Mouse (Mus musculus) kidney, adult 2 months (tissue): ENCODE measurements around the gene Nfasc. TPM values are rescaled to one million over a fixed set of nuclear protein-coding genes. Genes with fewer than 3 reads are reported as not detected.

Experiments used
- DNase-seq: peaks from one replicate; pipeline ENCODE4 v3.0.0; 2021
- H3K27ac ChIP-seq: fragments of 200-500 bp; 2 replicates; pipeline ENCODE4 v1.5.1; 2012; ENCODE audit warnings: low read depth, low read length, control low read depth, inconsistent platforms; ENCODE audit not compliant: insufficient read depth
- H3K27me3 ChIP-seq: fragments of 200-500 bp; replicated peaks from 2 replicates; pipeline ENCODE4 v1.6.1; 2012; ENCODE audit warnings: mild to moderate bottlenecking, moderate library complexity, low read length, inconsistent platforms; ENCODE audit not compliant: control insufficient read depth, insufficient read depth
- H3K36me3 ChIP-seq: fragments of 200-500 bp; 2 replicates; pipeline ENCODE4 v1.6.1; 2012; ENCODE audit warnings: mild to moderate bottlenecking, moderate library complexity, low read length, inconsistent platforms; ENCODE audit not compliant: control insufficient read depth, insufficient read depth
- H3K4me1 ChIP-seq: fragments of 200-500 bp; 2 replicates; pipeline ENCODE4 v1.6.1; 2011; ENCODE audit warnings: low read length; ENCODE audit not compliant: control insufficient read depth, insufficient read depth
- H3K4me3 ChIP-seq: fragments of 200-500 bp; 2 replicates; pipeline ENCODE4 v1.5.1; 2011; ENCODE audit warnings: mild to moderate bottlenecking, low read depth, low read length, control low read depth; ENCODE audit not compliant: insufficient read depth
- CTCF ChIP-seq: fragments of 200-500 bp; conservative IDR thresholded peaks from 2 replicates; pipeline ENCODE4 v1.5.1; 2011; ENCODE audit warnings: low read depth, mild to moderate bottlenecking, control low read depth, low read length, moderate library complexity, mixed read lengths; ENCODE audit not compliant: insufficient read depth, insufficient read length
- POLR2A ChIP-seq: fragments of 200-500 bp; IDR thresholded peaks from one replicate; pipeline ENCODE4 v1.6.1; 2011; ENCODE audit warnings: low read depth, low read length, control low read depth
- WGBS: fragments of 180-500 bp; shearing (Covaris S2); methylation state at CpG from one replicate; pipeline ENCODE4 v1.1.7; 2018; 5-methylcytosine and 5-hydroxymethylcytosine counted together
- polyA plus RNA-seq: library from polyadenylated mRNA; depleted of rRNA; stranded (reverse); fragments of >200 nt; gene quantifications from 2 replicates; pipeline ENCODE4 v1.2.3, GENCODE M21; 2012

Nfasc gene
- polyA plus RNA-seq, 1 experiment = 0.20 TPM

DNA sequence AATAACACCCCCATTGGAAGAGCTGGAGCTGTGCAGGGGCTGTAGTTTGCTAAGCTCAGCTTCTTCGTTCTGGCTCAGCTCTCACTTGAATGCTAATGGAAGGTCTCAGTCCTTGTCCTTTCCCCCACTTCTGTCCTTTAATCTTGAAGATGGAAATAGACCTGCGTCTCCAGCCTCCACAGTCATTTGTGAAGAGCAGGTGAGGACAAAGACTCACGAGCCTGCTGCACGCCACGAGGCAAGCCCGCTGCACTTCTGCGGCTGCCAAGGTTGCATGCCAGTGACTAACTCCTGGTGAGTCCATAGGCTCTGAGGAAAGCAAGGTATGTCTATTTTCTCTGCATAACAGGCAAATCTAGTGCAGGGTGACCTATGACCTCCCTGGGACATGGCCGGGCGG lies 88.4 kb downstream of the Nfasc start:
- 79% methylated on average over 9 of the region's 9 CpGs for WGBS
- Histone ChIP-seq H3K36me3 (no peaks in the 10 kb centered on the region), H3K27me3 (no peaks in the 10 kb centered on the region), H3K27ac (no peak overlapping the region), H3K4me1 (peaks cover 3% of the 10 kb centered on the region; the same call in 1 of the 2 replicates), H3K4me3 (no peak overlapping the region)
- DNase-seq = no peak
- TF ChIP-seq POLR2A = no peak
- no peak for TF ChIP-seq CTCF

GRCm38 (mm10) chr1:132650680-132651079 lies 90.9 kb downstream of the Nfasc start:
- Histone ChIP-seq H3K4me3 (no peak overlapping the region), H3K27me3 (no peaks in the 10 kb centered on the region), H3K36me3 (no peaks in the 10 kb centered on the region), H3K4me1 (peaks cover 5% of the 10 kb centered on the region; the same call in 1 of the 2 replicates), H3K27ac (no peak overlapping the region)
- no peak for TF ChIP-seq POLR2A
- TF ChIP-seq CTCF = no peak
- 79% methylated on average over 9 of the region's 9 CpGs for WGBS
- DNase-seq = no peak

DNA sequence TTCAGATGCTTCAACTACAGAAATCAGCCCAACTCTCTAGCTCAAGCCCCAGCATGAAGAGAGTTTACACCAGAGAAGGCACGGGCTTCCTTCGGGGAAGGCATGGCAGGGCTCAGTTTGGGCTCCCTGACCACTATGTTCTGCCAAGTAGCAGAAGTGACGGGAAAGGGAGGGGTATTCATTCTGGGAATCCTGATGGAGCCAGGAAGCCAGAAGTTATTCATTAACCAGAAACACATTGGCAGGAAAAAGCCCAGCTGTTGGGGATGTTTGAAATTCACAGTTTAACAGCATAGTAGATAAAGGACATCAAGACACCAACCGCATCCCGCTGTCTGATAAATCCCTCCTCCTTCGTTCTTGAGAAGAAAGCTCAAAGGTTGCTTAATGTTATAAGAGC lies 93.6 kb downstream of the Nfasc start:
- peak; percentile 80 for DNase-seq
- Histone ChIP-seq H3K4me1 (peaks cover 5% of the 10 kb centered on the region; the same call in 1 of the 2 replicates), H3K36me3 (no peaks in the 10 kb centered on the region), H3K27ac (no peak overlapping the region), H3K4me3 (no peak overlapping the region), H3K27me3 (no peaks in the 10 kb centered on the region)
- 23% methylated on average over 6 of the region's 6 CpGs for WGBS
- TF ChIP-seq CTCF (no peak), POLR2A (no peak)

GRCm38 (mm10) chr1:132641049-132641795 lies 100.4 kb downstream of the Nfasc start:
- Histone ChIP-seq H3K36me3 (no peaks in the 10 kb centered on the region), H3K27ac (no peak overlapping the region), H3K4me1 (no peaks in the 10 kb centered on the region), H3K27me3 (no peaks in the 10 kb centered on the region), H3K4me3 (no peak overlapping the region)
- TF ChIP-seq CTCF (no peak), POLR2A (no peak)
- DNase-seq = no peak
- WGBS = 66% methylated on average over 13 of the region's 13 CpGs

- Histone ChIP-seq H3K27ac (no peak overlapping the region), H3K4me3 (no peak overlapping the region), H3K27me3 (no peaks in the 10 kb centered on the region), H3K4me1 (no peaks in the 10 kb centered on the region), H3K36me3 (no peaks in the 10 kb centered on the region)
- no peak for DNase-seq
- WGBS = 56% methylated on average over 6 of the region's 6 CpGs
- TF ChIP-seq CTCF = no peak
- TF ChIP-seq POLR2A = no peak
Observed at GRCm38 (mm10) chr1:132640256-132640655, 101.3 kb downstream of the Nfasc start.

GRCm38 (mm10) chr1:132637346-132637745 lies 104.3 kb downstream of the Nfasc start:
- no peak overlapping the region for H3K4me3 ChIP-seq
- no peaks in the 10 kb centered on the region for H3K27me3 ChIP-seq
- H3K27ac ChIP-seq = no peak overlapping the region
- no peak for DNase-seq
- TF ChIP-seq POLR2A = no peak
- 89% methylated on average over 7 of the region's 7 CpGs for WGBS
- no peaks in the 10 kb centered on the region for H3K4me1 ChIP-seq
- no peaks in the 10 kb centered on the region for H3K36me3 ChIP-seq

DNA sequence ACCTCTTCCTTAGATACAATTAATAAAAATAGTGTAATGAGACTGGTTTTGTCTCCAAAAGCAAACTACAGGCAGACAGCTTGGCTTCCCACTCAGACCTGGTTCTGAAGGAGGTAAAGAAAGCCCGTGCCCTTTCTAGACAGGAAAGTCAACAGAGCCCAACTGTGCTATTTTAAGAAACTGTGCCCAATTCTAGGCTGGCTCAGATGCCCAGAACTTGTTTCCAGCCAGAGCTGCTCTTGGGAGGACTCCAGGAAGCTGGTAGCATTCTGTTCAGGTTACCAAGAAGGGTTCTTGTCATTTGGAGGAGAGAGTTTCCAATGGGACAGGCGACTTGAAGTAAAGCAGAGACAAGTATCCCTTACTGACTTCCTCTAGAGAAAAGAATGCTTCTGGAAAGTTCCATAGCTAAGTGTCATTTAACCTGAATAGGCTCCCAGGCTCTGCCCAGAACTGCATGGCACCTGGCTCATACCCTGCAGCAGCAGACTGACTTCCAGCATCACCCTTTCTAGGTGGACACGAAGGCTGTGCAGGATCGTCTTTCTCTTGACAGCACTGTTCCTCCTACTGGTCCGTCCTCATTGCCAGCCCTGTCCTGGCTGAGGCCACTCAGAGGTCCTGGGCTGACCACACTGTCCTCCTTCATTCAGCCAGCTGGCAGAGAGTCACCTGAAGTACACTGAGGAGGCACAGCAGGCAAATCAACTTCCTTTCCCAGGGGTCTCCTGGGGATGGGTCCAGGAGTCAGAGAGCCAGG lies 111.8 kb downstream of the Nfasc start:
- H3K27me3 ChIP-seq = no peaks in the 10 kb centered on the region
- WGBS = 57% methylated on average over 5 of the region's 5 CpGs
- H3K4me3 ChIP-seq = no peak overlapping the region
- no peak for TF ChIP-seq CTCF
- no peak for TF ChIP-seq POLR2A
- H3K27ac ChIP-seq = no peak overlapping the region
- no peak for DNase-seq
- H3K4me1 ChIP-seq = no peaks in the 10 kb centered on the region
- H3K36me3 ChIP-seq = no peaks in the 10 kb centered on the region
